Mouse (Mus musculus) lung, postnatal 25 days (tissue): ENCODE results near the gene Nrxn1.

ENCODE experiments used
- DNase-seq: peaks from one replicate; pipeline ENCODE4 v3.0.0; 2022; ENCODE audit warnings: low spot score

Gene Nrxn1

DNA sequence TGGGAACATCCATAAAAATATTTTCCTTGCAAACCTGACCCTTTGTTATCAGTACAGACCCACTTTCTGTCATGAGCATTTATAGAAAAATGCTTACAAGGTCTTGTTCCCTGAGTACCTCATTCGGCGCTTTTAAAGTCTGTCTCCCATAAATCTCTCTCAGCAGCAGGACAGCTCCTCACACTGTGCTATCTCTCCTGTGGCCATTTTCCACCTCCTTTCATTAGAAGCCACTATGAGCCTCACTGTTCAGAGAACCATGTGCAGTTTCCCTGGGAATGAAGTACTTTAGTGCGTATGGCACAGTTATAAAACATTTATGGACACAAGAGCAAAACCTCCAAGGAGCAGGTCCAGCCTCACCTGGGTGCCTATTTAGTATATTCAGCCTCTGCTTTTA lies 1014.4 kb downstream of the Nrxn1 start:
- DNase-seq, result no peak

GRCm38 (mm10) chr17:90062866-90063265 lies 1030.0 kb downstream of the Nrxn1 start:
- DNase-seq, result no peak

DNA sequence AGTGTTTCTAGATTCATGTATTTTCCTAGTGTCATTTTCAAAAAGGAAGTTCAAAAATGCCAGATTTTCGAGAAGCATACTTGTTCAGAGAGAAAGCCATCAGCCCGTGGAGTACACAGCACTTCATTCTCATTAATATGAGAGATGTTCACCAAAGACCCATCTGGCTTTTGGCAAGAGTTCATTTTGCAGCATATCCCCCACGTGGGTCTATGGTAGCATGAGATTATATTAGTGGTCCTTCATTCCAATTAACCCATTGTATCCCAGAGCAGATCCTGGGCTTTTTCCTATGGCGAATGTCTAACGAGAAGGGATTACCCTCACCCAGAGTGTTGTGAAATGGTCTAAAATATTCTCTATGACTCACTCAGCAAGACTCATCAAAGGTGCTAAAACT lies 1032.0 kb downstream of the Nrxn1 start:
- DNase-seq, result no peak

DNA sequence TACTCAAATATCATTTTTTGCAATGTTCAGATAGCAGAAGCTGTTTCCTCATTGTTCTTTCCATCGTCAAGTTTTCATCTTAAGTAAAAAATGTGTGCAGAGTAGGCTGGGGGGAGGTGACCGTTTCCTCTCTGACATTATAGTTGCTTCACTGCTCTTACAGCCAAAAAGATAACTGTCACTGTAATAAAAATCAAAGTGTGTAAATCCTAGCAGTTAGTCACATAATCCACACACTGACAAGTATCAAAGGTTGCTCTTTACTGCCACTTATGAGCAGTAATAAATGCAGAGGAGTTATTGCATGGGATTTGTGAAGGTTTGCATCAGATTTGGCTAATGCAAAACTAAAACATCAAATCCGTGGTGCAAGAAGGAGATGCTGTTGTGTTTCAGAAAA lies 1032.7 kb downstream of the Nrxn1 start:
- no peak for DNase-seq

DNA sequence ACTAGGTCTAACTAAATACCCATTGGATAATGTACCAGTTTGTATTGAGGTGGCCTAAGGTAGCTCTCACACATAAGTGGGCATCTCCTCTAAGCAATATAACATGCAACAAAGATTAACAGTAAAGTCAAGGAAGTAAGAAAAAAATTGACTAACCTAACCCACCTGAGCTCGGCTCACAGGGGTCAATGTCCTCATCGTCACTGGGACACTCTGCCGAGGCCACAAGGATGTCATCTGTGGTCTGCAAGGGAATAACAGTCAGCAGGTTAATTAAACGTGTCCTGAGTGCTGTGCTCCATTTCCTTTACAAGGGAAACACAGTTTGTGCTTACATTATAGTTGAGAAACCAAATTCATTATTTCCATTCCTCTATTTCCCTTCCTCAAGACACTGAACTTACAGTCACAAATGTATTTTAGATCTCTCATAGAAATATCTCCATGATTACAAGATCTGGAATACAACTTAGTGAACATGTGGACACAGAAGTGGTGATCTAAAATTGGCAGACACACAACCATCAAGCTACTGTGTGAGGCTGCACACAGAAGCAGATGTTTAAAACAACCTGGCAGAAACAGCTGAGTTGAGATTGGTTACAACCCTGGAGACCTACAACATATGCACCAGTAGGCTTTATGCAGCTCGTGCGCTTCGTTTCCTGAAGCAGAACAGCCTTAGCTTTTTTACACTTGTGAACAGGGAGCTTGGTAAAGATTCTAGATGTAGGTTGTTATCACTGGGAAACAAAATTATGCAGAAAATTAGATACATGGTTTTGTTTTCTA lies 1033.4 kb downstream of the Nrxn1 start:
- DNase-seq, result no peak

DNA sequence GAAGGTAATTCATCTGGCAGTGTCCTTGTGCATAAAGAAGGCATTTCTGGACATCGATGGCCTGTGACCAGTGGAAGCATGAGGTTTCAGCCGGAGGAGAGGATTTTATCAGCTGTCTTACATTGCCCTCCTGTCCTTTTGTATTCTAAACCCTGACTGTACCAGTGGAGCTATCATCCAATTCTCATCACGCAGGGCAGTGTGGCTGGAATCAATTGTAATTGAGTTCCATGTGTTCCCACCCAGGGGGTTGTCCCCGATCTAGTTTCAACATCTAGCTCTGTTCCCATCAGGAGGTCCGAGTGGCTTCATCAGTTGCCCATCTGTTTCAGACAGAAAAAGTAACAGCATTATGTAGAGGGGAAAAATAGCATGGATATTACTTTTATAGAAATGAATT lies 1038.6 kb downstream of the Nrxn1 start:
- DNase-seq, result no peak

DNA sequence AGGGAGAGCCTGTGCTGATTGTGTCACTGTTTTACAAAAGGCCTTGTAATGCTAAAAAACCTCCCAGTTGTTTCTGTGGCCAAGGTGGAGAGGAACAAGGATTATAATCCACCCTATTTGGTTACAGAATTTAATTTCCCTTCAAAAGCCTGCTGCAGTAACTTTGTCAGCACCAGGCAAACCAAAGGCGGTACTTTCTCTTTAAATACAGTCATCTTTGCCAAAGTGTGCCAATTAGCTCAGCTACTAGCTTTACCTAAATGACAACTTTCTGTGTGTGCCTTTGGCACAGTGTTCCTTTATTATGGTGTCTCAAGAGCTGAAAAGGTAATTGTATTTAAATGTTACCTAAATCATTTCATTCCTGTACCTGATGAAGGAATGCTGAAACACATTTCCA lies 1053.6 kb downstream of the Nrxn1 start:
- DNase-seq, result no peak

- no peak for DNase-seq
Observed at GRCm38 (mm10) chr17:90032416-90032815, 1060.5 kb downstream of the Nrxn1 start.

GRCm38 (mm10) chr17:90016636-90017035 lies 1076.2 kb downstream of the Nrxn1 start:
- no peak for DNase-seq

- DNase-seq, result no peak
Observed at GRCm38 (mm10) chr17:90011761-90012160, 1081.1 kb downstream of the Nrxn1 start.

DNA sequence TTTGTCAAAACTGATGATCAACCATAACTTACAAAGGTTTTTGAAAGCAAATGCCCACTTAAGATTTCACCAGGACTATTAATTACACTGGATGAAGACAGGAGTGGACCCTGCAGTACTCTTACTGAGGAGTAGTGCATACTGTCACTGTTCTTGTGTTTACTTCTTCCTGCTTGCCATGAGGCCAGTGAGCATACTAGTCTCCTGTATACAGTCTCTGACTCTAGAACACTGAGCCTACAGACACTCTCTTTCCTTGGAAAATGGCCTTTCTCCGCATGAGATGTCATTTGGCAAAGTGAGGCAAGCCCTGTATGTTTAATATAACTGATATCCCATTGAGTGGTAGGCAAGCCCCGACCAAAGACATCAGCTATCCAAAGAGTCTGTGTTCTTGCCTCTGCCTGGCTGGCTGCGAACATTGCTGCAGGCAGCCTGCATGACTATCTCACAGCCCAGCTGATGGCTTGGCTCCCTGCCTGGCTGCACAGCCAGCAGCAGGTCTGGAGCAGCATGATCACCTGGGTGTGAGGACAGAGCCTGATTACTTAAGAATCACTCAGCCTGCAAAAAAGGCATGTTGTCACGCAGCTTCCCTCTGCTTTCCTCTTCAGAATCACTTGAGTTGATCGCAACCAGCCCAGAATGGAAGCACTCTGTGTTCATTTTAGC lies 1085.3 kb downstream of the Nrxn1 start:
- no peak for DNase-seq

DNA sequence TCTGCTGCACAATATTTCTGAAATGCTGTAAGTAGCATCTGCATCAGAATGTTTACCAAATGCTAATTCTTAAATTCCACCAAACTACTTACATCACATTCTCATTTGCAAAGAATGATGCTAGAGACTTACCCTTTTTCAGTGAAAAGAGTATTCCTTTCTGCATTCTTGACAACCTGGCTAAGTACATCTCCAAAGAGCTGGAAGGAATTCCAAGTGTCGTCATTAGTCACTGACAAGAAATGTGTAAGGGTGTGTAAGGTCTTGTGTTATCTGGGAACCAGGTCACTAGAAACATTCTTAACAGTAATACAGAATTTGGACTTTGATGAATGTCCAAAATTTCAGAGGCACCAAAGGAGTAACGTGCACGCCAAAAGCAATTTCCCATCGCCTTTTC lies 1102.2 kb downstream of the Nrxn1 start:
- no peak for DNase-seq
